Mouse (Mus musculus): Measurements from ENCODE around the gene Adamtsl5.

DNA sequence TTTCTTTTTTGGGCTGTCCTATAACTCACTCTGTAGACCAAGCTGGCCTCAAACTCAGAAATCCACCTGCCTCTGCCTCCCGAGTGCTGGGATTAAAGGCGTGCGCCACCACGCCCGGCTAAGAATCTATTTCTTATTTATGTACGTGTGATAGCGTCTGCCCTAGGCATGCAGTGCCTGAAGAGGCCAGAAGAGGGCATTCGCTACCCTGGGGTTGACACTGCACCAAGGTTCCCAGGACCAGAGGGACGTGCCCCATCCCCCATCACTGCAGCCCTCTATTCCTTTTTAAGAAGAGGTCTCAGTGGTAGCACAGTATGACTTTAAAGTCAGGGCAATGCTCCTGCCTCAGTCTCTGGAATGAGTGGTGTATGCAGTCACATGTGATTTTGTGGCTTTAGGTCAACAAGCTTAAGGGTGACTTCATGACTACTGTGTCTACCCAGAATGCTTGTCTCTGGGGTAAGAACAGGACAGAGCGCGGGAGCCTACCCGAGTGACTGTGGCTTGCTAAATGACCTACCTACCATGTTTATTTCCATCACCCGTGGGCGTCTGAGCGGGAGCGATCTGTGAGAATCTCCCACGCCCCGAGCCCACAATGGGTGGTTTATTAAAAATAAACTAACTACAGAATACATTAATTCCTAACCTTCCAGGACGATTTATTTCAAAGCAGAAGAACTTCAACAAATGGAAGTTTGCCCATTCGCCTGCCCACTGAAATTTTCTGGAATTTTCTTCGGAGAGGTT is 22.0 kb upstream of the Adamtsl5 start:
- peak; percentile 6; the same call in 1 of the 2 replicates for TF ChIP-seq CTCF (IDR thresholded peaks at IDR 0.05; ENCODE audit: low read depth, low read length)
- TF ChIP-seq TAL1 (conservative IDR thresholded peaks at IDR 0.05; ENCODE audit: low read depth, low read length), result no peak
- TF ChIP-seq GATA1 (IDR thresholded peaks at IDR 0.05; ENCODE audit: borderline replicate concordance, low read length), result no peak
- no peak for TF ChIP-seq POLR2AphosphoS5 (IDR thresholded peaks at IDR 0.05; ENCODE audit: insufficient replicate concordance, low read depth, low read length)
